Mouse (Mus musculus) ZHBTc4 (cell line): ENCODE measurements around the gene Uba6.

Experiments used
- DNase-seq: peaks from one replicate; pipeline ENCODE4 v3.0.0-alpha.2; 2011; ENCODE audit warnings: low read depth, low spot score

Gene Uba6

DNA sequence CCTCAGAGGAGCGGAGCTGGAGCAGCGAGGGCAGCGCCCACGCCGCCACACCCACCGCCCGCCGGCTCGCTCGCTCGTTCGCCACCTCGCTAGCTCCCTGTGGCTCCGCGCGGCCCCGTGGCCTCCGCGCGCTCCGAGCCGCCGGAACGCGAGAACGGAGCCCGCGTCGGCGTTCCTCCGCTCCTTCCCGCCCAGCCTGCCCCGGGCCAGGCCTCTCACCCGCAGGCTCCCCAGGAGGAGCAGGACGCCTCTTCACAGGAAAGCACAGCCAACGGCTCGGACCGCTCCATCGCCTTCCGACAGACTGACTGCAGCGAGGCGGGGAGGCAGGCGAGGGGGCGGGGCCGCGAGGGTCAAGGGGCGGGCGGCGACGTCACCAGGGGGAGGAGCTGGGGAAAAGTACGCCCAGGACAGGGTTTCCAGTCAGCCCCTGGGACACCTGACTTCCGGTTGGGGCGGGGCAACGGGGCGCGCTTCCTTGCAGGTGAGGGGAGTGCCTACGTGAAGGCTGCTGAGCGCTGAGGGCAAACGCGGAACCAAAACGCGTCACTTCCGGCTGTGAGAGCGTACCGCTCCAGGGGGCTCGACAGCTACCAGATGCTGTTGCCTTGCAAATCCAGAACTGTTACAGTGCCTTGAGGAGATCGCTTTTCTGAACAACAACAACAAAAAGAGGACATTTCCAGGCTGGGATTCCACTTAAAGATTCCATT, at the start of gene Uba6:
TSS of gene Uba6 (minus strand) at position 355 of the 713 bp plus-strand sequence.
- peak; percentile 99 for DNase-seq

DNA sequence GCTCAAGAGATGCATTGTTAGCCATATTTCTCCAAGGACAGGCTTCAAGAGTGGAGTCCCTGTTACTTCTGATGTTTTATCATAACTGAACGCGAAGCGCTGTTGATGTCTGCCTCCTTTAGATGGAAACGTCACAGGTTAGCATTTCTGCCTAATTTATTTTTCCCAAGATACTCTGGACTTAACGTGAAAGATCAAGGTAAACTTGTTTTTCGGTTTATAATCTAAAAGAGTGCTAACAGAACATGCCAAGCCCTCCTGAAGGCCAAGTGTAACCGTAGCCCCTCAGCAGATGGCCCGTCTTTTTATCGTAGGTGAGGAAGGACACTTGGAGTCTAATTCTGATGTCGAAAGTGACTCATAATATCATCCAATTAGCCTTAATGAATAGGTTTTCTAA, 25.2 kb upstream of the Uba6 start, which contains the start of gene Gnrhr:
TSS of gene Gnrhr (minus strand) at position 101 of the 400 bp plus-strand sequence.
- no peak for DNase-seq

DNA sequence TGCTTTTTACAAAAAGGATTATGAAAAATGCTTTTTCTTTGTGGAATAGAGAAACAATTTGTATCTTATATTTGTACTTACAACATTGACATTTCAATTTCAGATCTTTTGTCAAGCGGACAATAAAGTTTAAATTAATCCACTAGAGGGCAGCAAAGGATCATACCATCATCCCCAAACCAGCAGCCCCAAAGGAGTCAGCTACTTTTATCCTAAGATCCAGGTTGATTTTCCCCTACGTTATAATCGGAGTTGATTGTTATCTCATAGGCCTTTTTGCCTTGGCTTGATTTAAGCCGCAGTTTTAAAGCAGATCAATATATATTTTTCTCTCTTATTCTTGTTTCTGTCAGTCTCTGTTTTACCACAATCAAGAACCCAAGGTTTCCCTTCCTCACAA, 18.8 kb upstream of the Uba6 start:
- peak; percentile 67 for DNase-seq

- DNase-seq, result peak; percentile 79
Observed at GRCm38 (mm10) chr5:86190770-86191169, 18.2 kb upstream of the Uba6 start.

DNA sequence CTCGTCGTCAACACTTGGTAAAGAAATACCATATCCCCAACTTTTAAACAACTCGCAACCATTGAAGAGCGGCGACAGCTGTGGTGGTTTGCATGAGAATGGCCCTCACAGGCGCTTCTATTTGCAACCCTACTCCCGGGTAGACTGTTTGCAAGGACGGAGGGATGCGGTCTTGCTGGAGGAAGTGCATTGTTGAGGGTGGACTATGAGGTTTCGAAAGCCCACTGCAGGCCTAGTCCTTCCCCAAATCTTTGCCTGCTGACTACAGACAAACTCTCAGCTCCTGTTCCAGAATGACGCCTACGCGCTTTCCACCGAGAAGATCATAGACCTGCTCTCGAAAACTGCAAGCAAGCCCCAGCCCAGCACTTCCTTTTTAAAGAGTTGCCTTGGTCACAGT, 17.7 kb upstream of the Uba6 start:
- no peak for DNase-seq

- DNase-seq, result peak; percentile 50
Observed at GRCm38 (mm10) chr5:86187441-86187840, 14.8 kb upstream of the Uba6 start.

DNA sequence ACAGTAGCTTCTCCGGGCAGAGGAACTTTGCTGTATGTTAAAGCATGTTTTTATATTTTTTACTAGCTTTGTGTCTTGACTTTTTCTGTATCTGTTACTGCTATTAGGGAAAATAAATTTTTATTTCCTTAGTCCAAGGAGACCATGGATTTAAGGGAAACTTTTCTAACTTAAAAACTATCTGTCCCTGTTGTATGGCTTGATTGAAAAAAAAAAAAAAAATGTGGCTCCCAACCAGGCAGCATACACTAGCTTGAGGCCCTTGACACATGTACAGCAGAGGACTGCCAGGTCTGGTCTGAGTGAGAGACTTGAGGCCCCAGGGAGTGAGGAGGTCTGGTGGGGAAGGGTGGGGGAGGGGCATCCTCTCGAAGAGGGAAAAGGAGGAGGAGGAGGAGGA, 1.2 kb upstream of the Uba6 start:
- DNase-seq, result peak; percentile 14

DNA sequence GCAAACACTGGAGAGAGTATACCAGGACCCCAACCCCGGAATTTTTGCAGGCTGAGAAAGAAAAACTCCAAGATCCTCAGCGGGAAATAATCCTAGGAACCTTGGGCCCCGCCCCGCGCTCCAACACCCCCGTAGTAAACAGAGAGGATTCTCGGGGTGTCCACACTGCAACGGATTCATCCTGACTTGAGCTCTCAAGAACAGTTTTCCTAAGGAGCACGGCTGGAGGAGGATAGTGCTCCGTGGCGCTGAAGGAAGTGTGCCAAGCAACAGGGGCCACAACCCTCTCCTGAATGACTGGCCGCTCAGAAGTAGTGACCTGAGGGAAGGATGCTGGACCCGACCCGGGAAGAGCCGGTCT, 535 bp downstream of the Uba6 start:
- DNase-seq, result no peak

- DNase-seq, result no peak
Observed at GRCm38 (mm10) chr5:86129828-86130227, 42.8 kb downstream of the Uba6 start.

DNA sequence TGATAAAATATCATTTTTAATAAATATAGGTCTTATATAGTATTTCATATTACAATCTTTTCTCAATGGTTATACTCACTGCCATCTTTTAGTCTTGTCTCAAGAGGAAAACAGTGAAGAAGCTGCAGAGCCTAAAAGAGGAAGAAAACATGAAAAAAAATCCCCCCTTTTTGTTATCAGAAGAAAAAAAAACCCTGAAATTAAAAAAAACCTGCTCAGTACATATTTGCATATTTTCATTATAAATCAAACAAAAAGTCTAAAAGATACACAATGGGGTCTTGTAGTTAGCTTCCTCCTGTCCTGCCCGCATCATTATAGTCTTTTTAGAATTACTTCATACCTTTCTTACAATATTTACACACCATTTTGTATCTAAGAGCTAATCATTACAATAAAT, 43.9 kb downstream of the Uba6 start:
- DNase-seq, result no peak

GRCm38 (mm10) chr5:86118457-86119094, 54.0 kb downstream of the Uba6 start:
- no peak for DNase-seq

DNA sequence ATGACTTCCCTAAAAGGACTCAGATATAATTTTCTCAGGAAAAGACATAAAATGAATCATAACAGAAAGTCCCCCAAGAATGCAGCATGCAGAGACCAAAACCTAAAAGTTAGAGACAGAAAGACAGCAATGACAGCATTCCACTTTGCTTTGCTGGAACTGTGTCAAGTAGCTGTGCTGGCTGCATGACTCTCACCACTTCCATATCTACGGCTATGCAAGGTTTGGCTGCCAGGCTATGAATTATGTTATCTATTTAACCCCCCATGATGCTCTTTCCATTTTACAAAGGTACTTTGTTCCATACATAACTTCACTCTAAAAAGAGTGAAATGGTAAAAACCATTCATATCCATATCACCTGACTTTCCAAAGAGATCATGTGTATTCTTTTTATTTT, 58.6 kb downstream of the Uba6 start:
- DNase-seq, result no peak

- DNase-seq, result no peak
Observed at GRCm38 (mm10) chr5:86113037-86113436, 59.6 kb downstream of the Uba6 start.

- no peak for DNase-seq
Observed at GRCm38 (mm10) chr5:86111074-86111473, 61.5 kb downstream of the Uba6 start.

GRCm38 (mm10) chr5:86106610-86107009, 66.0 kb downstream of the Uba6 start:
- DNase-seq, result no peak

DNA sequence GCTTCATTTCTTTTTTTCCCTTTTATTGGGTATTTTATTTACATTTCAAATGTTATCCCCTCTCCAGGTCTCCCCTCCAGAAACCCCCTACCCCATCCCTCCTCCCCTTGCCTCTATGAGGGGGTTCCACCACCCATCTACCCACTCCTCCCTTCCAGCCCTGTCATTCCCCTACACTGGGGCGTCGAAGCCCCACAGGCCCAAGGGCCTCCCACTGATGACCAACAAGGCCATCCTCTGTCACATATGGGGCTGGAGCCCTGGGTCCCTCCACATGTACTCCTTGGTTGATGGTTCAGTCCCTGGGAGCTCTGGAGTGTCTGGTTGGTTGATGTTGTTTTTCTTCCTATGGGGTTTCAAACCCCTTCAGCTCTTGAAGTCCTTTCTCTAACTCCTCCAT, 70.4 kb downstream of the Uba6 start:
- no peak for DNase-seq

DNA sequence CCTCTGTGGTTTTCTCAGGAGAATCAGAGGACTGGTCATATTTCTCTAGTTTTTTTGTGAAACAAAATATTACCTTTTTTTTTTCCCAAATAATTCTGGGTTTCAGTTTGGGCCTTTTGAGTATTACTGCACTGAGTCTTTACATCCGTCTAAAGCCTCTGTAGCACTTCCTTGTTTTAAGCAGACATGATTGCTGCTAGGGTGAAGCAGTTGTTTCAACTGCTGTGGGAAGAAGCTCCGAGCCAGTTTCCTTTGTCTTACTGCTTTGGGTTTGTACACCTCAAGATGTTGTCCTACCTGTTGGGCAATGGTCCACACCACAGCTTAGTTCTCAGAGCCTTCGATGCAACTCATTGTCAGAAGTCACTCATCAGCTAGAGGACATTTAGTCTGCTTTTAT, 72.0 kb downstream of the Uba6 start:
- no peak for DNase-seq

- DNase-seq, result no peak
Observed at GRCm38 (mm10) chr5:86098988-86099387, 73.6 kb downstream of the Uba6 start.

GRCm38 (mm10) chr5:86094754-86095153, 77.8 kb downstream of the Uba6 start:
- no peak for DNase-seq

- no peak for DNase-seq
Observed at GRCm38 (mm10) chr5:86086751-86087150, 85.9 kb downstream of the Uba6 start.

GRCm38 (mm10) chr5:86084979-86085378, 87.6 kb downstream of the Uba6 start:
- no peak for DNase-seq

DNA sequence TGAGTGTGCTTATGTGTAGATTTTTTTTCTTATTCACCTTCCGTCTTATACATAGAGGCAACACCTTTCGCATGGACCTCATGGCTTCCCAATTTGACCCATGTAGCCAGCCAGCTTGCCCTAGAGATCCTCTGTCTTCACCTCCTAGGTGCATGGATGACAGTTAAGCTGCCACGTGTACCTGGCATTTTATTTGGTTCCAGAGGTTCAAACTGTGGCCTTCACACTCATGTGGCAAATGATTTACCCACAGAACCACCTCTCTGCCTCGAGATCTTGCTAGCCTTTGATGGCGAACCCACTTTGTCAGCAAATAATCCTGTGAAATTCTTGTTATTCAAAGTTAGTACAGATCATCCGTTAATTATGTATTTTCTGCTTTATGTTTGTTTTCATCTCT, 88.6 kb downstream of the Uba6 start:
- no peak for DNase-seq

DNA sequence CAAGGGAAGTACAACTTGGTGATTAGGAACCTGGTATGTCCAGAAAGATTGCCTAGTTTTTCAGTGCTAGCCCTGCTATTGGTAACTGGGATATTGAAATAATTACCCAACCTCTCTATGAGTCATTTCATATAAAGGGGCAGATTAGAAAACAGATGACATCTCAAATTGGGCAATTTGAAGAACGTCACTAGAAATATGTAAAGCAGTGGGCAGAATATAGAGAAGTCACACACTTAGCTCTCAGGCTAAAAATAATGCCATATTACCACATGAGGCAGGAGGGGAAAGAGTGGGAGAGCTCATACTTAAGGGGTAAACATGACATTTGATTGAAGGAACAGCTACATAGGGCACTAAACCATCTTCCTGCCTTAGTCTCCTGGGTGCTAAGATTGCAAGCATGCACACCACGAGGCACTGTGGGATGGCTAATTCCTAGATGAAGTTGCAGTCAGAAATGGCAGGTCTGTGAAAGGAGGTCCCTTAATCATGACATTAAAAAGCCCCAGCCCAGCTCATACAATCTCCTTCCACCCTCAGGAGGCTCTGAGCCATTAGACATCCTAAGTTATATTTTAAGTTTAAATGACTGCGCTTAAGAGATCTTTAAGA, 93.8 kb downstream of the Uba6 start:
- no peak for DNase-seq
